Mouse (Mus musculus) regulatory T cell (primary cell): Measurements from ENCODE around the gene Vmn1r172.
"Not testable (repeated sequence)": the region's sequence is repeated elsewhere in the genome, so short reads cannot be mapped to it uniquely, and the experiment has no call there.

Experiments used
- in situ Hi-C: fragments of 300-600 bp; cut with MboI, MseI; formaldehyde crosslinking; loops from one replicate; pipeline ENCODE4 v1.15.1; 2025; ENCODE audit warnings: high pct_unique_total_duplicates

Vmn1r172 gene

DNA sequence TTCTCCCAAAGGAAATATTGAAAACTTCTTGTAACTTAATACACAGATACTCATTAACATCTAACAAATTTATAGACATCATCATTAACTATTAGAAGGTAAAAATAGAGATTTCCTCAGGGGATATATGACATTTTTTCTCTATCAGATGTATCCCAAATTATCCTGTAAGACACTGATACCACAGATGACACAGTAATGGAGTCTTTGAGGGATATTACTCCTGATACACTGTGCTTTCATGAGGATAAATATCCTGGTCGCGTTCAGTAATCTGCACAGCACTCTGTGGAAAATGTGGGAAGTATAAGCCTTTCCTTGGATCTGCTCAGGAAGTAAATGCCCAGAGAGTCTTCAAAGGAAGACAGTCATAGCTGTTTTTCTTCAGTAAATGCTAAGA is at the start of gene Vmn1r172:
TSS of gene Vmn1r172 (plus strand) at position 301 of the 400 bp plus-strand sequence.
- in situ Hi-C loops: no loop called here

DNA sequence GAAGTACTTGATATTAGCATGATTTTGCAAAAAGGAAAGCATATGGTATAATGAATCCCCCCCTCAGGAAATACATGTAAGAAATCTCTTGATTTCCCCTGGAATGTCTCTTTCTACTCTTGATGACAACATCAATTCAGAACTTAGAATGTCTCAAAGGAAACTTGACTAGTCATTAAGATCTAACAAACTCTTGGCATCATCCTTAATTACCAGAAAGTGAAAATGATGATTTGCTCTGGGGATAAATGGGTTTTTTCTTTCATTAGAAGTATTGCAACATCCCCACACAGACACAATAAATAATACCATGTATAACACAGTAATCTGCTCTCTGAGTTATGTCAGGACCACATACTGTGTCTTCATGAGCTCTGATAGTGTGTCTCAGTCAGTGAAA is 27.7 kb upstream of the Vmn1r172 start, which contains the start of gene Vmn1r171:
TSS of gene Vmn1r171 (plus strand) at position 301 of the 400 bp plus-strand sequence.
- in situ Hi-C loops: no loop called here

- in situ Hi-C loops: not testable (repeated sequence)
These were observed 42.3 kb downstream of the Vmn1r172 start, which contains the start of gene Vmn1r173 for GRCm38 (mm10) chr7:23700403-23700802. Gene Vmn1r173, plus strand, starts transcription at chr7:23700703.
